Mouse (Mus musculus) 416B (cell line): Measurements from ENCODE around the gene Skiv2l.

Experiments used
- DNase-seq: peaks from one replicate; pipeline ENCODE4 v3.0.0; 2011; ENCODE audit warnings: low read depth

The Skiv2l gene

DNA sequence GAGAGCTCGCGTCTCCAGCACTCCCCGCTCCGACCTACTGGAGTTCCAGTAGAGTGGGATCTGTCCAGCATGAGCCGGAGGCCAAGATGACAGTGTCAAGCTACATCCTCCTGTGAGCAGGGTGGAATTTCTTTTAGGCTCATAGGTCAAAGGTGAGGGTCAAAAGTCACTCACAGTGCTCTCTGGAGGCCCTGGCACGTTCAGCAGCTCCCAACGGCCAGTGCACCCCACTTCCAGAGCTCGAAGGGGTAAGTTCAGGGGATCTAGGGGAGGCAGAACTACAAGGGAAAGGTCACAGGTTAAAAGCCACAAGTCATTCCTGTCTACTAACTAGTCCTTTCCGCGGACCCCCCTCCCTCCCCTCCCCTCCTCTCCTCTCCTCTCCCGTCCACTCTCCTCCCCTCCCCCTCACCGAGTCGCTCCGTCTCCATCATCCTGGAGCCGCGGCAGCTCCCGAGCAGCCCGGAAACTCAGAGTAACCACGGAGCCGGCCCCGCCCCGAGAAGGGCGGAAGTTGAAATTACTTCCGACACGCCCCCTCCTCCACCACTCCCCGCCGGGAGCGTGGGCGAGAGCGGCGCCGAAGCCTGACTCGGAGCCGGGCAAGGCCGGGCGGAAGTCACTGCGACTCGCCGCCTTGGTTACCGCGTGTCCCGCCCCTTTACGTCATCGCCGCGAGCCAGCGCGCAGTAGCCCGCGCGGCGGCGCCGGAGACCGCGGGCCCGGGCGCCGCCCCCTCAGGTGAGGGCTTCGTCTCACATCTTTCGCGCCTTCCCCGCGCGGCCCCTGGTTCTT lies at the start of gene Skiv2l, which contains the start of gene Nelfe:
Skiv2l (minus strand) TSS at position 489 of the 795 bp plus-strand sequence.
Nelfe (plus strand) TSS at position 670 of the 795 bp plus-strand sequence.
- DNase-seq: peak; percentile 97

- DNase-seq: peak; percentile 68
Observed at GRCm38 (mm10) chr17:34899053-34899889, 49.3 kb upstream of the Skiv2l start.

- no peak for DNase-seq
Observed at GRCm38 (mm10) chr17:34898706-34899052, 48.7 kb upstream of the Skiv2l start.

DNA sequence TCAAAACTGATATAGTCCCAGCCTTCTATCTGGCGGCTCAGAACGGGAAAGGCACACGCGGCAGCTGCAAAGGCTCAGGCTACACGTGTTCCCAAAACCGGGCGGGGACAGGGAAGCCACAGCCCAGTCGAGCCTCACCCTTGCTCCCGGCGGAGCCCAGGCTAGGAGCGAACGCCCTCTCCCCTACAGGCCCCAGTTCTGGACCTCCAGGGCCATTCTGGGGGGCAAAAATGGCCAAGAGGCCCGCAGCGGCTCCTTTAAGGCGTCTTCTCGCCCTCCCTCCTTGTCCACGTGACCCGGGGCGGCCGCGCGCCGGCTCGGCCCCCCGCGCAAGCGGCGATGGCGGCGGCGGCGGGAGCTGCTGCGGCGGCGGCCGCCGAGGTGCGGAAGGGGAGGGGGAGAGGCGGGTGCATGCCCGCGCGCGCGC lies 48.2 kb upstream of the Skiv2l start, which contains the start of the genes C2 and Ehmt2:
C2 (minus strand) TSS at position 106 of the 427 bp plus-strand sequence.
Ehmt2 (plus strand) TSS at position 310 of the 427 bp plus-strand sequence.
- peak; percentile 80 for DNase-seq

GRCm38 (mm10) chr17:34897373-34898159 lies 47.6 kb upstream of the Skiv2l start:
- peak; percentile 72 for DNase-seq

- peak; percentile 71 for DNase-seq
Observed at GRCm38 (mm10) chr17:34896366-34896765, 46.4 kb upstream of the Skiv2l start.

DNA sequence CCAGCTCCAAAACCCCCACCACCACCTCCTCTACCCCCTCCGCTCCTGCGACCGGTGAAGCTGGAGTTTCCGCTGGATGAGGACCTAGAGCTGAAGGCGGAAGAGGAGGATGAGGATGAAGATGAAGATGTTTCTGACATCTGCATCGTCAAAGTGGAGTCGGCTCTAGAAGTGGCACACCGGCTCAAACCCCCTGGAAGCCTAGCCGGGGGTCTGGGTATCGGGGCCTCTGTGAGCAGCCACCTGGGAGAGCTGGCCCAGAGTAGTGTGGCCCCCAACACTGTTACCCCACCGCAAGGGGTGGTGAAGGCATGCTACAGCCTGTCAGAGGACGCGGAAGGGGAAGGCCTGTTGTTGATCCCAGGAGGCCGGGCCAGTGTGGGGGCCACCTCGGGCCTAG lies 45.7 kb upstream of the Skiv2l start:
- DNase-seq: no peak

GRCm38 (mm10) chr17:34894801-34895530 lies 45.0 kb upstream of the Skiv2l start:
- peak; percentile 38 for DNase-seq

- peak; percentile 96 for DNase-seq
Observed at GRCm38 (mm10) chr17:34894074-34894597, 44.1 kb upstream of the Skiv2l start.

DNA sequence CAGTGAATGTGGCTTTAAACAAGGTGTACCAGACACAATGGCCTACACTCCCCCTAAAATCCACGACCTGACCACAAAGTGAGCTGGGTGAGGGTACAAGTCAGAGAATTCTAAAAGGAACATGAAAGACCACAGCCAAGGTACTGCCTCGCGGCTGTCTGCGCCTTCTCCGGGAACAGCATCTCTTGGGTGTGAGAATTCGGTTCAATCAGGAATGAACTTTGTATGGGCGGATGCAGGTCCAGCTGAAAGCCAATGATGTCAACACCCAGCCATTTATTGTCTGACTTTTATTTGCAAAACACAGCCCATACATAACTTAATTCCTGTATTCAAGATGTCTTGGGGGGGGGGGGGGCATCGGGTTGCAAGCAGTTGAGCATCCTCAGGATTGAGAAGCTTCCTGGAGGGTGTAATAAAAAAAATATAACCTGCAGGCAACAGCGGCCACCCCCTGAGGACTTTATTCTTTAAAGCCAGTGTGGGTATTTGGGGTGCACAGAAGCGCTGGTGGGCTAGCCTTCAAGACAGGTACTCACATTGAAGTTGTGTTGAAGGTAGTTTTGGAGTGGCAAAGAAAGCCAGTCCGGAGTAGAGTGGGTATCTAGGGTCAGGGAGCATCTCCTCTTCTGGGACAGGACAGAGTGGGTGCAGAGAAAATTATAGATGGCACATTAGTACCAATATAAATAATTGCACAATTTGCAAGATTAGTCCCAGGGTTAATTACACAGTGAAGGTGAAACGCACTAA lies 43.2 kb upstream of the Skiv2l start:
- DNase-seq: no peak

DNA sequence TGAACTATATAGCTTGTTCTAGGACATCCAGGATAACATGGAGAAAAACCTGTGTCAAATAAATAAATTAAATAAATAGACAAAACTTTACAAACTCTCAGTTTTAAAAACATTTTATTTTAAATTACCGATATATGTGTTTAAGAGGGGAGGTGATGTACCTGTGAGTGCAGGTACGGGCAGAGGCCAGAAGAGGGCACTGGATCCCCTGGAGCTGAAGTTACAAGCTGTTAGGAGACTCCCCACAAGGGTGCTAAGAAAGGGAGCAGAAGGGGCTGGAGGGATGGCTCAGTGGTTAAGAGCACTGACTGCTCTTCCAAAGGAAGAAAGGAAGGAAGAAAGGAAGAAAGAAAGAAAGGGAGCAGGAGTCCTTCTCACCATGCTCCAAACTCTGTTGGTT lies 41.4 kb upstream of the Skiv2l start:
- DNase-seq: peak; percentile 40

- no peak for DNase-seq
Observed at GRCm38 (mm10) chr17:34890074-34890743, 40.2 kb upstream of the Skiv2l start.

- DNase-seq: peak; percentile 75
Observed at GRCm38 (mm10) chr17:34887942-34888341, 37.9 kb upstream of the Skiv2l start.

GRCm38 (mm10) chr17:34885615-34886014 lies 35.6 kb upstream of the Skiv2l start:
- DNase-seq: no peak

DNA sequence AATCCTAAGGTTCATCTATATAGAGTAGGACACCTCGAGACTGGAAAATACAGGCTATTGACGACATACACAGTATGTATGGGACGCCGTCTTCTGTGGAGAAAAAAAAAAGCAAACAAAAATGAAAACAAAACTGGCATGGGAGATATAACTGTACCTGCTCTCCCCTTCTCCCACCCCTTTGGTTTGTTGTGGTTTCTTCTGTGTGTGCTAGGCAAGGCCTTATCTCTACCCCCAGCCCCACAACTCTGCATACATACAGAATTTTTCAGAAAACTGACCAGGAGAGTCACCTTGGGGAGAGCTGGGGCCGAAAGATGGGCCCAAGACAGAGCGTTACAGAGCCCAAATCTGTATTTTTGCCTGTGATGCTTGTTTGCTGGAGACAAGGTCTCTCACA lies 34.7 kb upstream of the Skiv2l start:
- DNase-seq: no peak

GRCm38 (mm10) chr17:34883332-34883731 lies 33.3 kb upstream of the Skiv2l start:
- peak; percentile 37 for DNase-seq

GRCm38 (mm10) chr17:34881683-34882310 lies 31.8 kb upstream of the Skiv2l start, which contains the start of gene Gm20547:
Gene Gm20547 (minus strand): TSS chr17:34882042.
- DNase-seq: no peak

DNA sequence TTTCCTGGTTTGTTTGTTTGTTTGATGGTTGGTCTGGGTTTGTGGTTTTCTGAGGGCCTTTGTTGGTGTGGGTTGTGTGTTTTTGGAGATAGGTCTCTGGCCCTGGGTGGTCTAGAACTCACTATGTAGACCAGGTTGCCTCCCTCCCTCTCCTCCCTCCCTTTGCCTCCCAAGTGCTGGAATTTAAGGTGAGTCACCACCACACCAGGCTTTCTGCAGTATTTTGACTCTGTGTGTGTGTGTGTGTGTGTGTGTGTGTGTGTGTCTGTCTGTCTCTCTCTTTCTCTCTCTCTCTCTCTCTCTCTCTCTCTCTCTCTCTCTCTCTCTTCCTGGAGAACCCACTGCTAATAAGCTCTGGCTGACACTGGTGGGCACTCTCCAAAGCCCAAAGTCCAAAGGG lies 31.2 kb upstream of the Skiv2l start:
- DNase-seq: no peak

DNA sequence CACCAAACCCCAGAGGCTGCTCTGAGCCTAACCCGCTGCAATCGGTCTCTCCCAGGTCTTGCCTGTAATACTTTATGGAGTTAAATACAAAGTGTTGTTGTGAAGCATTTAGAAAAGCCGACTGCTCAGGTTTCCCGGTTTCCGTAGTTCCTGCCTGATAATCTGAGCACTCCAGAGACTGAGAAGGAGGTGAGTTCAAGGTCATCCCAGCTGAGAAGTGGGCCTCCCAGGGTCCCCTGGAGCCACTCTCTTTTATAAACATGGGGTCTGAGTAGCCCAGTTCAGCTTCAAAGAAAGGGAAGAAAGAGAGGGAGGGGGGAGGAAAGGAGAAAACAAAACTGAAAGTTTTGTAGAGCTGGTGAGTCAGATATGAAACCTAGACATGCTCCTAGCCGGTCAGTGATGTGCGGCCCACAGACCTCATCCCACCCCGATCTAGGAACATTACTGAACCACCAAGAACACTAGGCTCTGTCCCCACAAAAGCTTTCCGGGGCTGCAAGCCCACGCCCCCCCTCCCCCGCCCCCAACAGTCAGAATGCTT lies 29.4 kb upstream of the Skiv2l start, which contains the start of gene Zbtb12:
Zbtb12 (plus strand) TSS at position 148 of the 544 bp plus-strand sequence.
- peak; percentile 44 for DNase-seq
